Comparison of ENCODE assay signal across 22 mouse cellular contexts in the genomic region with DNA sequence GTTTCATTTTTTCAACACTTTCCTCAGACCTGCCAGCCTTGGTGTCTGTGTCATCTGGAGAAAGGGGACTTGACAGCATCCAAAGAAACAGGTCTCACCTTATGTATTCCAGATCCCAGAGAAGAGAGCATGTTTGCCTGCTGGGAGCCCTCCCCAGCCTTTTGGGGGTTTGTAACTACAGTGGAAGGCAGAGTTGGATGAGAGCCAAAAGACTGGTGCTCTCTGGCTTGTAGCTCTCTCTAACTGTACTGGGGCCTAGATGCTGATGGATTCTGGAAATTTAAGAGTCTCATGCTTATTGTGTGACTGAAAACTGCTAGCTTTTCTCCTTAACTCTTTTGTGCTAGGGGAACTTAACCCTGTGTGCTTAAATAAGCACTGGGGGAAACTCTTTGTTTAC. TPM values are rescaled to one million over a fixed set of nuclear protein-coding genes. Genes with fewer than 3 reads are reported as not detected.
DNase-seq lines count a peak whose midpoint lies in the region; ATAC-seq and TF ChIP-seq lines count a peak whose summit lies in the region.
"Had no signal": no experiment of that assay in that cellular context is flagged by ENCODE, and none has a peak within 500 bp of the region (broad histone marks: within the 10 kb centered on the region; RNA-seq: fewer than 3 reads in every experiment).

No protein-coding gene starts in this region.

- no peaks in the 10 kb centered on the region for H3K4me1 ChIP-seq in kidney, postnatal 0 days (replicated peaks; ENCODE audit: insufficient read depth, low read length)
- 0 out of 2 replicates have a peak, but pooled peaks cover 5% of the 10 kb centered on the region for H3K4me1 ChIP-seq in kidney, embryonic 15.5 days
- peaks cover 6% of the 10 kb centered on the region; the same call in 1 of the 2 replicates for H3K4me1 ChIP-seq in embryonic facial prominence, embryonic 14.5 days (ENCODE audit: control insufficient read depth, insufficient read depth, low read length)
- H3K4me1 ChIP-seq: heart, embryonic 15.5 days; neural tube, embryonic 12.5 days had no signal

- TF ChIP-seq CTCF in kidney, postnatal 0 days (IDR thresholded peaks at IDR 0.05; ENCODE audit: low read depth): no peak

- no peak overlapping the region for H3K9ac ChIP-seq in kidney, postnatal 0 days (ENCODE audit: low read depth, low read length)
- H3K9ac ChIP-seq in kidney, embryonic 15.5 days: no peak overlapping the region
- no peak overlapping the region for H3K9ac ChIP-seq in embryonic facial prominence, embryonic 14.5 days (ENCODE audit: low read depth, low read length)
- H3K9ac ChIP-seq: heart, embryonic 15.5 days; neural tube, embryonic 12.5 days had no signal

- H3K27me3 ChIP-seq in kidney, postnatal 0 days (ENCODE audit: insufficient read depth, low read length): no peaks in the 10 kb centered on the region
- H3K27me3 ChIP-seq in kidney, embryonic 15.5 days: no peaks in the 10 kb centered on the region
- no peaks in the 10 kb centered on the region for H3K27me3 ChIP-seq in embryonic facial prominence, embryonic 14.5 days (replicated peaks; ENCODE audit: control insufficient read depth, insufficient read depth, low read length)
- H3K27me3 ChIP-seq: CH12.LX; heart, embryonic 15.5 days; neural tube, embryonic 12.5 days had no signal

- no peaks in the 10 kb centered on the region for H3K36me3 ChIP-seq in kidney, postnatal 0 days (ENCODE audit: insufficient read depth, low read length)
- no peaks in the 10 kb centered on the region for H3K36me3 ChIP-seq in kidney, embryonic 15.5 days
- H3K36me3 ChIP-seq in embryonic facial prominence, embryonic 14.5 days (ENCODE audit: control insufficient read depth, insufficient read depth, low read length): no peaks in the 10 kb centered on the region
- H3K36me3 ChIP-seq: heart, embryonic 15.5 days; hindbrain, embryonic 10.5 days; neural tube, embryonic 12.5 days had no signal

- H3K9me3 ChIP-seq in kidney, postnatal 0 days (replicated peaks; ENCODE audit: low read length): no peaks in the 10 kb centered on the region
- H3K9me3 ChIP-seq in kidney, embryonic 15.5 days (replicated peaks): no peaks in the 10 kb centered on the region
- no peaks in the 10 kb centered on the region for H3K9me3 ChIP-seq in embryonic facial prominence, embryonic 14.5 days (ENCODE audit: control insufficient read depth, low read length)
- H3K9me3 ChIP-seq: heart, embryonic 15.5 days; hindbrain, embryonic 10.5 days; neural tube, embryonic 12.5 days had no signal

- no peak overlapping the region for H3K4me3 ChIP-seq in kidney, postnatal 0 days (replicated peaks; ENCODE audit: low read depth, low read length)
- H3K4me3 ChIP-seq in kidney, embryonic 15.5 days (replicated peaks): no peak overlapping the region
- H3K4me3 ChIP-seq in embryonic facial prominence, embryonic 14.5 days (ENCODE audit: low read depth, low read length): no peak overlapping the region
- H3K4me3 ChIP-seq: erythroblast, embryonic 14.5 days; heart, adult 2 months; heart, embryonic 15.5 days; hindbrain, embryonic 10.5 days; neural tube, embryonic 12.5 days had no signal

- no peak overlapping the region for H3K27ac ChIP-seq in kidney, postnatal 0 days
- no peak overlapping the region for H3K27ac ChIP-seq in kidney, embryonic 15.5 days
- H3K27ac ChIP-seq in embryonic facial prominence, embryonic 14.5 days (replicated peaks; ENCODE audit: low read depth, low read length): peak overlapping the region; percentile 18; the same call in 1 of the 2 replicates
- H3K27ac ChIP-seq: heart, adult 2 months; heart, embryonic 15.5 days; hindbrain, embryonic 10.5 days; neural tube, embryonic 12.5 days had no signal

- DNase-seq in cerebellum, postnatal 25 days: peak; percentile 7 to 11
- DNase-seq in cerebellum, postnatal 36 days: no peak
- DNase-seq in kidney, postnatal 0 days (ENCODE audit: low spot score): peak; percentile 33
- peak; percentile 61 for DNase-seq in MN1 (ENCODE audit: low spot score)
- peak; percentile 85 for DNase-seq in embryonic facial prominence, embryonic 14.5 days (ENCODE audit: low spot score)
- no peak for DNase-seq in thymus, postnatal 4 days
- DNase-seq: adrenal gland, adult 8-10 months; cerebellum, adult 11-12 months; gastrocnemius, postnatal 14 days; heart, adult 2 months; kidney, adult 11 months; kidney, postnatal 25 days; layer of hippocampus, adult 9-11 months; right cerebral cortex, postnatal 25 days; thymus, postnatal 25 days had no signal

- H3K4me2 ChIP-seq in kidney, postnatal 0 days (ENCODE audit: low read length): no peak overlapping the region
- no peak overlapping the region for H3K4me2 ChIP-seq in kidney, embryonic 15.5 days
- no peak overlapping the region for H3K4me2 ChIP-seq in embryonic facial prominence, embryonic 14.5 days (ENCODE audit: low read depth, low read length)
- H3K4me2 ChIP-seq: heart, embryonic 15.5 days; liver, embryonic 11.5 days; neural tube, embryonic 12.5 days had no signal

- ATAC-seq in kidney, postnatal 0 days (replicated peaks; ENCODE audit: low FRiP score, low read depth): no peak
- no peak for ATAC-seq in kidney, embryonic 15.5 days (replicated peaks; ENCODE audit: low FRiP score)
- ATAC-seq in embryonic facial prominence, embryonic 14.5 days (ENCODE audit: low read depth): 0 out of 2 replicates have a peak, but pooled peaks have one; percentile 44

RNA-seq across cellular contexts. Expression of a gene that starts 47.4 kb away (rescaled TPM):
- polyA plus RNA-seq in kidney, postnatal 0 days (2015; fragmentation: Nextera tagmentation; extraction: Ambion mirVana): 0.36 and 0.39 TPM in 2 replicates
- 0.62 and 0.74 TPM in 2 replicates for polyA plus RNA-seq in kidney, embryonic 15.5 days (2015; fragmentation: Nextera tagmentation; extraction: Ambion mirVana)
- 1.1 and 1.9 TPM in 2 replicates for polyA plus RNA-seq in embryonic facial prominence, embryonic 14.5 days (2014; fragmentation: Nextera tagmentation; extraction: Ambion mirVana)
- polyA plus RNA-seq: erythroblast, embryonic 14.5 days had no signal

Comparison
In these comparisons a context has a peak if more than half of its experiments do, and no peak if none do; other contexts are left out.
1. DNase-seq: peak in cerebellum, postnatal 25 days (2 of 2), kidney, postnatal 0 days (single experiment), MN1 (single experiment) and embryonic facial prominence, embryonic 14.5 days (single experiment); none in cerebellum, postnatal 36 days (0 of 2) and thymus, postnatal 4 days (single experiment).